Mouse (Mus musculus): Measurements from ENCODE around the gene Agxt2.

Agxt2 gene

GRCm38 (mm10) chr15:10426545-10427266 is 68.4 kb downstream of the Agxt2 start:
- DNase-seq, result no peak

GRCm38 (mm10) chr15:10436893-10437292 is 78.6 kb downstream of the Agxt2 start:
- no peak for DNase-seq

GRCm38 (mm10) chr15:10439963-10440362 is 81.6 kb downstream of the Agxt2 start:
- peak; percentile 20 to 22 for DNase-seq

GRCm38 (mm10) chr15:10441493-10441892 is 83.2 kb downstream of the Agxt2 start:
- DNase-seq, result no peak

GRCm38 (mm10) chr15:10442275-10442674 is 83.9 kb downstream of the Agxt2 start:
- no peak for DNase-seq

- no peak for DNase-seq
Observed at GRCm38 (mm10) chr15:10447102-10447501, 88.8 kb downstream of the Agxt2 start.

Data from cerebellum, postnatal 10 days (tissue).